Mouse (Mus musculus): ENCODE results near the gene Eya4.

GRCm38 (mm10) chr10:23230863-23231262, 119.7 kb downstream of the Eya4 start:
- TF ChIP-seq CTCF (conservative IDR thresholded peaks at IDR 0.05; ENCODE audit: insufficient read depth, insufficient read length, low read depth, low read length), result no peak
- no peak for TF ChIP-seq POLR2A (IDR thresholded peaks at IDR 0.05; ENCODE audit: low read depth, low read length)
